Mouse (Mus musculus) cerebellum, adult (tissue): ENCODE data around the gene Hpcal4.

Experiments used
- ATAC-seq: cut with Nextera tagmentation; 2 replicates; pipeline ENCODE4 v1.9.2; 2017; ENCODE audit warnings: mild to moderate bottlenecking, moderate library complexity, mixed read lengths; ENCODE audit not compliant: insufficient number of reproducible peaks, low FRiP score, low TSS enrichment

Gene Hpcal4

DNA sequence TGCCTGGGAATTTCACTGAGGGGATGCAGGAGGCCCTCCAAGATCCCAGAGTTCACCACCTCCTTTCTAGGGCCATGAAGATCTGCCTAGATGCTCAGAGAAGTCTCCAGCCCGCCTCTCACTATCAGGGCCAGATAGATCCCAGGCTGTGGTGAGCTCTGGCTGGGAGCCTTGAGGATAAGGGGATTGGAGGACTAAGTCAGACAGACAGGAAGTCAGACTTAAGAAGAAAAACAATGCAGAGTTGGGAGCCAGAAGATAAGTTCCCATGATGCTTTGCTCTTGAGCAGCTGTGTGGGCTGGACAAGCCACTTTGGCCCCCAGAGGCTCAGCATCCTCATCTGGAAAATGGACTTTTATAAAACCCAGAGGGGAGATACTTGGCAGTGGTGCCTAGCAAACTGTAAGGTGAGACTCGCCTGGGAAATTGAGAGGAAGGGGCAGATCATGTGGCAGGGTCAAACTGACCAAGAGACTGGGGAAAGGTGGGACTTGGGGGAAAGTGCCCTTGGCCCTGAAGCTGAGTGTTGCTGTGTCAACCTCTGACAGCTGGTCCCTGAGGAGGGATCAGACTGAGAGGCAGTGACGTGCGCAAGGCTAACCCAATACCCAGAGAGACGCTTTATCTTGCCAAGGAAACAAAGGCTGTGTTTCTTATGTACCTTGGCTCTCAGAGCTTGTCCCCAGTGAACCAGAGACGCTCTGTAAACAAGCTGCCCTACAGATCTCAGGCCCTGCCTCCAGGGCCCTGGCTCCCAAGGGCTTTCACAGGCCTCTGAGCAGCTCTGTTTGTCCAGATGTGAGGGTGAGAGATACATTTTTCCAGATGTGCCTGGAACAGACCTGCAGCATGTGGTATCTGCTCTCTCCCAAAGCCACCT lies 54.6 kb downstream of the Hpcal4 start:
- ATAC-seq = no peak

DNA sequence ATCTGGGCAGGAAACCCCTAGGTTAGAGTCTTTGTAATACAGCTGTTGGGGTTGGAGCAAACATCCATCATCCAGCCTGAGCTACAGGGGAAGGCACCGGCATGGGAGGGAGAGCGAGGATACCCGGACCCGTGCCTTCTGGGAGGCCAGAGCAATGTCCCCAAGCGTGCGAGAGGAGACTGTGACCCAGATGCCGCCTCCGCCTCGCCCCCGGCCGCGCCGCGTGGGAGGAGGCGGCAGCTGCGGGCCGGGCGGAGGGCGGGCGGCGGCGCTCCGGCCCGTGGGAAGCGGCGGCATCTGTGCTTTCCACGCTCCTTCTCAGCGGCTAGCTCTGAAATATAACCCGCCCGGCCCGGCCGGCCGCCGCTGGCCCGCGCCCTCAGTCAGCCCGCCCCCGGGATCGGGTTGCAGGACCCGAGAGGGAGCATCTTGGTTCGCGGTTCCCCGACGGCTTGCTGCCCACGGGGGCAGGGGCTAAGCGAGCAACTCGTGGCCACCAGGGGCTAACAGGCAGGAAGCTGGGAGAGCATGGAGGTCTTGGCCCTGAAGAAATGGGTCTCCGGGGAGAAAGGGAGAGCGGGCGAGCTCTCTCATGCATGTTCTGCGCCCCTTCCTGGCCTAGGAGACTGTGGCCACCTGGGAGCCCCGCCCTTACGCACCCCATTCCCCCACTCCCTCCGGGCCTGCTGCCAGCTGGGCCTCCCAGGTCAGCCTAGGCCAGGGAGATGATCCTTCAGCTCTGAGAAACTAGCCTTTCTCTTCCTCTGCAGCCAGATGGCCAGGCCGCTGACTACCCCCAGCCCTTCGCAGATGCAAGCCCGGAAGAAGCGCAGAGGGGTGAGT lies 56.6 kb downstream of the Hpcal4 start:
- ATAC-seq = no peak
